Mouse (Mus musculus): ENCODE measurements at regions not wholly inside any gene's neighbourhood (a gene's known extent, or its start where the extent isn't known, plus 50 kb on each side); places are given as distances from the start of the nearest gene placed in this dataset.
A peak's percentile ranks its signal among the peaks of the same experiment; 100 is the strongest.
"Not testable (repeated sequence)": the region's sequence is repeated elsewhere in the genome, so short reads cannot be mapped to it uniquely, and the experiment has no call there.

DNA sequence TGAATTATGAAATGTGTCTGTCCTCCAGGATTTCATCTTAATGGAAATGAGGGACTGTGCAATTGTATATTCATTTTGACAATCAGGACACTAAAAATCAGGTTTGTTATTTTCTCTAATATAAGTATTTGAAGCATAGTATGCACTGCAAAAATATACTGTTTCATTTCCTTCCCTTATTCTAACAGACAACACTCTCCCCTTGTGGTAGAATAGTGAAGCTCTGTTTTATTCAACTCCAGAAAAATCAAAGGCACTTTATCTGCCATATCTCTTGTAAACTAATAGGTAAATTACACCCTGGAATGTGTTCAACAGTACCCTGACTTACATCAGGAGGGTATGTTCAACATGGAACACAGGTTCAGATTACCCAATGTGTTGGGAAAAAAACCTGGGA is 137.7 kb upstream of the Zfp960 start:
- no peak for DNase-seq (ENCODE audit: low spot score)

DNA sequence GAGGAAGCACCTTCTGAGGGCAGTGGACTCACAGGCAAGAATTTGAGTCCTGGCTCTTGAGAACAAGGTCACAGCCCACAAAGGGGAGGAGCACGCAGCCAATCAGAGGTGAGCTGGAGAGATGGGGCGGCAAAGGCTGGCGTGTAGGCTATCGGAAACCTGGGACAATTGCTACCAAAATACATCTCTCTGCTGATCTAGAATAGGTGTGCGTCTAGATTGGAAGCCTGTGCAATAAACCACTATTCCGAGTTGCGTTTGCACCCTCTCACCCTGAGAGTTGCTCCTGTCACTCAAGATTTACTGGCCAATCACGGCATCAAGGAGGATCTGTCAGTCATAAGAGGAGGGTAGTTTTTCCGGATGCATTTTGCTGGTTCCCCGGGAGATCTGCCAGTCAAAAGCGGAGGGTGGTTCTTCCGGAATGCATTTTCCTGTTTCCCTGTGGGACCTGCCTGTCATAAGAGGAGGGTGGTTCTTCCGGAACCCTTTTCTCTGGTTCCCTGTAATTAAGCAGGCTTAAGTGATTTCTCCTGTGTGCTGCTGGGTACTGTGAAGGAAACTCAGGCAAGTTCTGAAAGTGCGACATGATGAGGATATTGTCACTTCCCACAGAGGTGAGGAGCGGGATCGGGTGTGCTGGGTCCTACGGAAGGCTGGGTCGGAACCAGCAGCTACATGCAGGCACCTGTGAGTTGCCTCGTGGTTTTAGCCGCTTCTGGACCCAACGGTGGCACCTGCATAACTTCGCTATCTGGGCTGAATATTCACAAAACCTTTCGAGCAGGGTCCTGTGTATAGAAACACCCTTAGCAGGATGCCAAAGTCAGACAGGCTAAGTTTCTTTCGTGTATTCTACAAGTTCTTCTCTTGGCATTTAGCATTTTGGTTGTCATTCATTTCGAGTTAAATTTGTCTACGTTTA is 112.6 kb upstream of the Zfp960 start:
- peak; percentile 92 for DNase-seq (ENCODE audit: low spot score)

- not testable (repeated sequence) for DNase-seq (ENCODE audit: low spot score)
These were observed 111.8 kb upstream of the Zfp960 start for GRCm38 (mm10) chr17:16952146-16952545.

GRCm38 (mm10) chr17:16997241-16997640 is 66.7 kb upstream of the Zfp960 start:
- not testable (repeated sequence) for DNase-seq (ENCODE audit: low spot score)

- DNase-seq (ENCODE audit: low spot score), result peak; percentile 82
These were observed 59.2 kb upstream of the Zfp960 start for GRCm38 (mm10) chr17:17004632-17005265.

DNA sequence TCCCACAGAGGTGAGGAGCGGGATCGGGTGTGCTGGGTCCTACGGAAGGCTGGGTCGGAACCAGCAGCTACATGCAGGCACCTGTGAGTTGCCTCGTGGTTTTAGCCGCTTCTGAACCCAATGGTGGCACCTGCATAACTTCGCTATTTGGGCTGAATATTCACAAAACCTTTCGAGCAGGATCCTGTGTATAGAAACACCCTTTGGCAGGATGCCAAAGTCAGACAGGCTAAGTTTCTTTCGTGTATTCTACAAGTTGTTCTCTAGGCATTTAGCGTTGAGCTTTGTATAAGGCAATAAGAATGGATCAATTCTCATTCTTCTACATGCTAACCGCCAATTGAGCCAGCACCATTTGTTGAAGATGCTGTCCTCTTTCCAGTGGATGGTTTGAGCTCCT is 58.6 kb upstream of the Zfp960 start:
- peak; percentile 0 for DNase-seq (ENCODE audit: low spot score)

All from left cerebral cortex, adult 11 months (tissue).